Mouse (Mus musculus) spleen, adult 2 months (tissue): ENCODE measurements around the gene Mrrf.

Experiments
- CTCF ChIP-seq: fragments of 200-500 bp; IDR thresholded peaks from 2 replicates; pipeline ENCODE4 v1.5.1; 2011; ENCODE audit warnings: mild to moderate bottlenecking, inconsistent platforms; ENCODE audit not compliant: insufficient read depth, insufficient read length, insufficient replicate concordance; ENCODE audit errors: extremely low read depth
- POLR2A ChIP-seq: fragments of 200-500 bp; IDR thresholded peaks from 2 replicates; pipeline ENCODE4 v1.6.1; 2011; ENCODE audit warnings: low read depth, low read length, inconsistent platforms

DNA sequence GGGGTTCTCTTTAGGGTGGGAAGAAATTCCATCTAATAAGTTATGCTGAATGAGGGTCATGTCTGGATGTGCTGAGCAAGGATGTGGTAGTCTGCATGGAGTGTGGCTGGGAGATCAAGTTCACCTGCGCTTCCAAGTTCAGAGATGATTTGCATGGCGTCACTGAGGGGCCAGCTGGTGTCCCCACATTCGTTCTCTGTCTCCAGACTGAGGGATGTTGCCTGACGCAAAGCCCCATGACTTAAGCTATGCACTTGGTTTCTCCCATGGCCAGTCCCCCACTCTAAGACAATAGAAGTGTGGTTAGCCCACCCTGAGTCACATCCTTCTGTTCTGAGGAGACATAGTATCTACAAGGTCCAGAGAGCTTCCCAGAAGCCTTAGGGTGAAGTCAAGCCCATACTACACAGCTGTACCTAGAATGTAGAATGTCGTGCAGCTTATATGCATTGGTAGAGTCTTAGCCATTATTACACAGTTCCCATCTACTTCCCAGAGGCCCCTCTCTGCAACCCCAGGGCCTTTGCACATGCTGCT is 79.1 kb downstream of the Mrrf start:
- TF ChIP-seq POLR2A (no peak), CTCF (no peak)
